Mouse (Mus musculus): ENCODE measurements at regions not wholly inside any gene's neighbourhood (a gene's known extent, or its start where the extent isn't known, plus 50 kb on each side); places are given as distances from the start of the nearest gene placed in this dataset.

DNA sequence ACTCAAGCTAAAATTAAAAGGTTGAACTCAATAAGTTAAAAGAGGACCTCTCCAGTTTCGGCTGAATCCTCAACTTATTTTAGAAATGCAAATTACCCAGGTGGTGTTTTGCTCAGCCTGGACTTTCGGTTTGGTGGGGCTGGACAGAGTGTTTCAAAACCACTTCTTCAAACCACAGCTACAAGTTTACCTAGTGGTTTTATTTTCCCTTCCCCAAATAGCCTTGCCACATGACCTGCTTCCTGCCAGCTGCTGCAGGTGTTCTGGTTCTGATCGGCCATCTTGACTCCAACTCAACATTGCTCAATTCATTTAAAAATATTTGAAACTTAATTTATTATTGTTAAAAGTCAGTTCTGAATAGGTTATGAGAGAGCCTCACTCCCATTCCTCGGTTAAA lies 62.0 kb upstream of the Adam6b start:
- intact Hi-C loops (cut with DNase I): no loop called here
- WGBS: 63% methylated on average over 4 of the region's 4 CpGs
- H3K27ac ChIP-seq: no peak overlapping the region; the same call in 1 of the 2 replicates
- no peaks in the 10 kb centered on the region for H3K36me3 ChIP-seq (ENCODE audit: control insufficient read depth, insufficient read depth, low read length)
- no peak overlapping the region for H3K4me3 ChIP-seq
- no peaks in the 10 kb centered on the region for H3K4me1 ChIP-seq (ENCODE audit: control insufficient read depth, insufficient read depth, low read length)
- H3K9ac ChIP-seq (ENCODE audit: low read depth, low read length): no peak overlapping the region
- peak in 1 of 2 experiments; percentile 49 for DNase-seq
- H3K27me3 ChIP-seq (ENCODE audit: control insufficient read depth, insufficient read depth, low read length): no peaks in the 10 kb centered on the region
- no peaks in the 10 kb centered on the region for H3K79me2 ChIP-seq (replicated peaks; ENCODE audit: control insufficient read depth, insufficient read depth, low read length)
- 0 out of 2 replicates have a peak, but pooled peaks have one; percentile 23 for TF ChIP-seq EP300 (IDR thresholded peaks at IDR 0.05; ENCODE audit: insufficient read depth, low read depth, low read length)
- no peak for TF ChIP-seq CTCF (IDR thresholded peaks at IDR 0.05)
- TF ChIP-seq POLR2A (IDR thresholded peaks at IDR 0.05; ENCODE audit: insufficient read depth, low read depth, low read length): no peak

DNA sequence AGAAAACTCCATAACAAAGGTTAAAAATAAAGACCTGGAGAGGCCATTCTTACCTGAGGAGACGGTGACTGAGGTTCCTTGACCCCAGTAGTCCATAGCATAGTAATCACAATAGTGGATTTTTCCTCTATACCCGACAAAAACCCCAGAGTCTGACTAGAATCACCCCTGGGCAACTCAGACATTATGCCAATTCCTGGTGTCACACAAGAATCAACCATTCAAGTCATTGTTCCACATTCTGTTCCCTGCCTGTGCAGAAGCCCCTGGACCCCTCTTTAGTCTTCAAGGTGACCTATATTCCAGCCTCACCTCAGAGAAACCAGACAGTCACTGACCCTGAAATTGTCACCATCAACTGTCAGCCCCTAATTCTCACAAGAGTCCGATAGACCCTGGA lies 60.9 kb upstream of the Adam6b start:
- Histone ChIP-seq H3K4me3 (no peak overlapping the region), H3K4me1 (ENCODE audit: control insufficient read depth, insufficient read depth, low read length) (no peaks in the 10 kb centered on the region), H3K79me2 (replicated peaks; ENCODE audit: control insufficient read depth, insufficient read depth, low read length) (no peaks in the 10 kb centered on the region), H3K27ac (no peak overlapping the region), H3K27me3 (ENCODE audit: control insufficient read depth, insufficient read depth, low read length) (no peaks in the 10 kb centered on the region), H3K9ac (ENCODE audit: low read depth, low read length) (no peak overlapping the region), H3K36me3 (ENCODE audit: control insufficient read depth, insufficient read depth, low read length) (no peaks in the 10 kb centered on the region)
- intact Hi-C loops (cut with DNase I): no loop called here
- no peak for DNase-seq
- TF ChIP-seq POLR2A (IDR thresholded peaks at IDR 0.05; ENCODE audit: insufficient read depth, low read depth, low read length): no peak
- TF ChIP-seq CTCF (IDR thresholded peaks at IDR 0.05): no peak
- no peak for TF ChIP-seq EP300 (IDR thresholded peaks at IDR 0.05; ENCODE audit: insufficient read depth, low read depth, low read length)
- whole genome bisulfite sequencing: 62% methylated on average over 3 of the region's 3 CpGs

DNA sequence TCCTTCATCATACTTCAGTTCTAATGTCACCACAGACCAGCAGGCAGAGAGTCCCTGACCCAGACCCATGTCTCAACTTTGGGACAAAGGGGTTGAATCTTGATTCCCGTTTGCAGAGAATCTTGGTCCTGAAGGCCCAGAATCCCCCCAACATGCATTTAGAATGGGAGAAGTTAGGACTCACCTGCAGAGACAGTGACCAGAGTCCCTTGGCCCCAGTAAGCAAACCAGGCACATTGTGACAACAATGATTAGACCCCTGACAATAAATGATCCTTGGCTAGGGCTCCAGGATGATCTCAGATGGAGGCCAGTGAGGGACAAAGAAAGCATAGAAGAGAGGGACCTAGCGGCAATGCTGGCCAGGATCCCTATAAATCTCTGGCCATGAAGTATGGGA lies 60.4 kb upstream of the Adam6b start:
- Histone ChIP-seq H3K27me3 (ENCODE audit: control insufficient read depth, insufficient read depth, low read length) (no peaks in the 10 kb centered on the region), H3K36me3 (ENCODE audit: control insufficient read depth, insufficient read depth, low read length) (no peaks in the 10 kb centered on the region), H3K9ac (ENCODE audit: low read depth, low read length) (no peak overlapping the region), H3K4me1 (ENCODE audit: control insufficient read depth, insufficient read depth, low read length) (no peaks in the 10 kb centered on the region), H3K79me2 (replicated peaks; ENCODE audit: control insufficient read depth, insufficient read depth, low read length) (no peaks in the 10 kb centered on the region), H3K4me3 (no peak overlapping the region), H3K27ac (no peak overlapping the region)
- DNase-seq: no peak
- WGBS: 71% methylated on average over 2 of the region's 2 CpGs
- TF ChIP-seq EP300 (IDR thresholded peaks at IDR 0.05; ENCODE audit: insufficient read depth, low read depth, low read length) (no peak), POLR2A (IDR thresholded peaks at IDR 0.05; ENCODE audit: insufficient read depth, low read depth, low read length) (no peak), CTCF (IDR thresholded peaks at IDR 0.05) (no peak)
- intact Hi-C loops (cut with DNase I): no loop called here

DNA sequence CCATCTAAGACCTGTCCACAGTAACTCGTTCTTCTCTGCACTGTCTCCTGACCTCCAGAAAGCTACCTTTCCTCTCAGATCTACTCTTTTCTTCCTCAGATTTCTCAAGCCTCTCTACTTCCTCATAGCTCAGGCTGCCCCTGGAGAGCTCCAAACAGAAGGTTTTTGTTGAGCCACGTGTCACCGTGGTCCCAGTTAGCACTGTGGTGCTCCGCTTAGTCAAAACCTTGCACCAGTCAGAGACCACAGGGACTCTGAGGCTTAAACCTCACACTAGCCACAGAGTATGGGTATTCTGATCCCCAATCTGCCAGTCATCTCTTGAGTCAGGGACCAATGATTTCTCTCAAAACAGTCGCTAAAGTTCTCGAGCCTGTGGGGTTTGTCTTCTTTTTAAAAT lies 59.0 kb upstream of the Adam6b start:
- Histone ChIP-seq H3K9ac (ENCODE audit: low read depth, low read length) (no peak overlapping the region), H3K36me3 (ENCODE audit: control insufficient read depth, insufficient read depth, low read length) (no peaks in the 10 kb centered on the region), H3K27me3 (ENCODE audit: control insufficient read depth, insufficient read depth, low read length) (no peaks in the 10 kb centered on the region), H3K79me2 (replicated peaks; ENCODE audit: control insufficient read depth, insufficient read depth, low read length) (no peaks in the 10 kb centered on the region), H3K4me3 (no peak overlapping the region), H3K4me1 (ENCODE audit: control insufficient read depth, insufficient read depth, low read length) (no peaks in the 10 kb centered on the region), H3K27ac (no peak overlapping the region)
- no peak for DNase-seq
- WGBS: 61% methylated on average over 6 of the region's 6 CpGs
- no peak for TF ChIP-seq EP300 (IDR thresholded peaks at IDR 0.05; ENCODE audit: insufficient read depth, low read depth, low read length)
- no peak for TF ChIP-seq POLR2A (IDR thresholded peaks at IDR 0.05; ENCODE audit: insufficient read depth, low read depth, low read length)
- no peak for TF ChIP-seq CTCF (IDR thresholded peaks at IDR 0.05)
- intact Hi-C loops (cut with DNase I): no loop called here

Small RNA genes in the stretch of these regions (microRNA-seq; reads per million reads assigned to microRNA genes)
- gene Gm22175 (0 reads per million in 2 experiments), gene Gm24022 (0 reads per million in 2 experiments), gene Gm25747 (0 reads per million in 2 experiments)

All from heart, adult 2 months (tissue).